Mouse (Mus musculus): ENCODE data around the gene Thada. TPM values are rescaled to one million over a fixed set of nuclear protein-coding genes. Genes with fewer than 3 reads are reported as not detected.

Thada gene
- 180 TPM for total RNA-seq (2023)

DNA sequence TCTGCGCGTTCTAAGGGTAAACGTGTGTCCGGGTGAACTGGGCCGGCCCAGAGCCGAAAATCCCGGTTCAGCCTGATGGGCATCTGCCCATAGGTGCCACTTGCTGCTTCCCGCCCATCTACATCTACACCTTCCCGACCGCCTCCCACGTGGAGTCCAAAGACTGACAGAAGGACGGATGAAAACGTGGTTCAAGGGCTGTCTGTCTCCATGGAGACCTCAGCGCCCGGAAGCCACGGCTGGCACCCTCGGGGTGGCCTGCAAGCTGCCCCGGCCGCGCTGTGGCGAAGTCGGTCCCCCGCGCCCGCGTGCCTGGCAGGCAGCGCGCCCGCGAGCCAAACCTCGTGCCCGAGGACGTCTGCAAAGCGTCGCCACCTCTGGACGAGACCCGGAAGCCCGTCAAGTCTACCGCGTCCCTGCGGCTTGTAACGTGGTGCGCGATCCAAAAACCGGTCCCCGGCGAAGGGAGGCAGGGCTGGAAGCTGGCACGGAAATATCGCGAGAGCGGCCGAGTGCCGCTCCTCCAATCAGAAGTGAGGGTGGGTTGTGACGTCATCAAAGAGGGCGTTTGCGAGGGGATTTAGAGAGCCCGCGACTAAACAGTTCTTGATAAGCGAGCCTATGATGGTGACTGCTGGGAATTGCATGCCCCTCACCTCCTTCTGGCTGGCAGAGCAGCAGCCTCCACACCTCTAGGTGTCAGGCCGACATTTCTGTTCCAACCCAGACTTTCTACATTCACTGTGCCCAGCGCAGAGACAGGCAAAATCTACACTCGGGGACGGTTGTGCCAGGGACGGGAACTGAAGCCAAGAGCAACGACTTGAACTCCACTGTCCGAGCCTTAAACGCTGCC lies at the start of gene Thada:
Gene Thada (minus strand): TSS at position 453 of the 856 bp plus-strand sequence.

DNA sequence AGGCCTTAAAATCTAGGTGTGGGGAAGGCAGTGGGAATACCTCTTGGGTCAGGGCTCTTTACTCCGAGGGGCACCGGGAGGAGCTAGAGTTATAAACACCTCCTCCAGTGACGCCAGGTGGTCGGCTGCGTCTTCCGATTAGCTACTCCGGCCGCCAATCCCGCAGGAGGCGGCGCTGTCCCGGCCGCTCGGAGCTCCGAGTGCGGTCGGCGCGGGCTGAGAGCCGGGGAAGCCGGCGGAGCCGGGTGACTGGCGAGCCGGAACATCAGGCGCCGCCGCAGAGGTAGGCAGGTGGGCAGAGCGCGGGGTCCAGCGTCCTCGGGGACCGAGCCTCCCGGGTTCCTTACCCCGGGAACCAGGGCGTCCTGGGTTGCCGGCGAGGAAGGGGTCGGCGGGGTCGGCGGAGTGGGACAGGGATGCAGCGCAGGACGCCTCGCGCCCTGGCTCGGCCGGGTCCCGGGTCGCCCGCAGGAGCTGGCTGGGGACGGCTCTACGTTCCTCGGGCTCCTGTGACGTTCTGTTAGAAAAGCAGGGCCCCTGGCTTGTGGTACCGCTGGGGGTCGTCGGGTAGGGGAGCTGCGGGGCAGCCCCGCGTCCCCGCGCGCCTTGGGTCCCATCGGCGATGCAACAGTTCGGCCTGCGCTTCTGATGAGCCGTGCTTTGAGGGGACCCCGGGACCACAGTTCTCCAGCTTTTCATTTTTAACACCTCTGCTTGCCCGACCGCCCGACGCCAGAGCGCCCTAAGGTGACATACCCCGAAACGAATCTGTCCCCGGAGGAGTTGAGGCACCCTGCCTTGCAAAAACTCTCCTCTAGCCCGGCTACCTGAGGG lies 45.9 kb upstream of the Thada start, which contains the start of gene Plekhh2:
Gene Plekhh2 (plus strand): TSS at position 214 of the 834 bp plus-strand sequence.

DNA sequence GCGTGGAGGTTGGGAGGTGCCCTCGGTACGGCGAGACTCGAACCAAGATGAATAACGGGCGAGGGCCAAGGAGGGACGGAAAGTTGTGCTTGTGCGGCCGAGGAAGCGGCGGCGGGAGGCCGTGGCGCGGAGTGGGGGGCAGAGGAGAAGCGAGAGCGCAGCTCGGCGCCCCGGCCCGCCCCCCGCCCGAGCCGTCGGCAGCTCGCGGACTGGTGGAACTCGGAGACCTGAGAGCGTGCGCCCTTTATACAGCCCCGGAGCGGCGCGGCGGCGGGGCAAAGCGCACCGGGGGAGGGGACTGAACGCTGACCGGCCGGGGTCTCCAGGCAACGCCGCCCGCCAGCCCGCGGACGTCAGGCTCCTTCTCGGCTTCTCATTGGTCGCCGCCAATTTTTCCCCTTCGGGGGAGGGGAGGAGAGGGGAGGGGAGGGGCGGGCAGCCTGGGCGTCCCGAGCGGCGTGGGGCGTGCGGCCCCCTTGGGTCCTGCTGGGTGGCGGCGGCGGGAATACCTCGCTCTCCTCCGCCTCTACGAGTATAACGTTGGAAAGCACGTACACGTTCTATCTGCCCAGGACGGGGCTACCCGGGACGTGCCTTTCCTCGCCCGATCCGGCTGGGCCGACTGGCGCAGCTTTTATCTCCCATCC lies 278.2 kb downstream of the Thada start, which contains the start of gene Zfp36l2:
Gene Zfp36l2 (minus strand): TSS at position 221 of the 647 bp plus-strand sequence.

Other genes with a start within 250 kb of the Thada start
- not detected for gene Plekhh2, start 45.7 kb upstream of the Thada start, total RNA-seq (2023)
- gene Dync2li1, start 160.3 kb upstream of the Thada start, total RNA-seq (2023): 0.56 TPM
- not detected for gene Abcg8, start 210.1 kb upstream of the Thada start, total RNA-seq (2023)
- not detected for gene Abcg5, start 216.8 kb upstream of the Thada start, total RNA-seq (2023)